Mouse (Mus musculus) regulatory T cell (primary cell): ENCODE results near the gene Rnf149.

ENCODE experiments used
- in situ Hi-C: fragments of 300-600 bp; cut with MboI, MseI; formaldehyde crosslinking; loops from one replicate; pipeline ENCODE4 v1.15.1; 2025; ENCODE audit warnings: high pct_unique_total_duplicates

The Rnf149 gene

DNA sequence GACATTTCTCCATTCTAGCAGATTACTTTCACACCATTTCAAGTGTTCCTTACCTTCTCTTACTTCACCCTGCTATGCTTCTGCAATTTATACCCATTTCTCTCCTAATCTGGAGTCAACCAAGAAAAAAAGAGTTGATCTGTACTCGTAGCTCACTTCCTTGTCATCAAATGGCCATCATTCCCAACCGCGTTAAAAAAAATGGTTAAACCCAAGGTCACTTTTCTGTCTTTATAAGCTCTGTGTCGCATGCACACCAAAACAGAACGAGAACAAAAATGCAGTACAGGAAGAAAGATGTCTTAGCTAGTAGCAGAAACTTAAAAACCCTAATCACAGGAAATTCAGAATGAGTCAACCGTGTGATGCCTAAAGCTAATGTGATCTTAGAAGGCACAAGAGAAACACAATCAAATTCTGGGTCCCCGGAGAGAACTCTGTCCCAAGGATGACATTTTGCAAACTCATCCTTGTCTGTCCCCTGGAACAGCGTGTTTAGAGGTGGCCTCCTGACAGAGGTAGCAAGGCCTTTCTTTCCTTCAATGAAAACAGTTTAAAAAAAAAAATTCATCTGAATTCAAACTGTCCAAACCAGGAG, 1.3 kb downstream of the Rnf149 start:
- in situ Hi-C loops = no loop called here

DNA sequence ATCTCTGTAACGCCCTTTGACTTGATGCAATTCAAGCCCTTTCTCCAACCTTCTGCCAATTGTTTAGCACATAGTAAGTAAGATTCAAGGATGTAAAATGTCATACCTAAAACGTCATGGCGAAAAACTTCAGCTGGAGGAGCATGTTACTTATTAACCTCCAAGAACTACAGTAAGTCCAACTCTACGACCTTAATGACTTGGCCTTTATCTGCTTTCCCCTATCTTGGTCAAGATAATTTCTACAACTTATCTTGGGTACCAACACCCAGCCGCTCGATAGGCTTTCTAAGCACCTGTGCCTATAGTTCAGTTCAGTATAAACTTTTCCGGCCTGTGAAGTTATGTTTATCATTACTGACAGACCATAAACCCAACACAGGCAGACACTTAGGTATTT, 3.3 kb downstream of the Rnf149 start:
- in situ Hi-C loops = no loop called here

DNA sequence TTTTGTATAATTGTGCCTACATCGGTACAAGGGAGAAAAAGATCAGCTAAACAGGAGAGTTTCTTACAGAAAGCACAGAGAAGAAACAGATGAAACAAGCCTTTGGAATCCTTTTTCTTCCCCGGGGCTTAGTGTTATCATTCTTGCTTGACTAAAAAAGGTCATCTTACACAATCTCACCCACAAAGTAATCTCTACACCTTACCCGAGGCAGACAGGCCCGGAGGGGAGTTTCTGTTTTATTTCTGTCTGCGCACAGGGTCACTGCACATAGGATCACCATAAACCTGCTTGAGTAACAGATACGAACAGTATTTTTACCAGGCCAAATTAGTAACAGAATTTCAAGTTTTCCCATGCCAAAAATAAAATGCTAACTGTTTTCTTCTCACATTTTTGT, 5.6 kb downstream of the Rnf149 start:
- in situ Hi-C loops = no loop called here

DNA sequence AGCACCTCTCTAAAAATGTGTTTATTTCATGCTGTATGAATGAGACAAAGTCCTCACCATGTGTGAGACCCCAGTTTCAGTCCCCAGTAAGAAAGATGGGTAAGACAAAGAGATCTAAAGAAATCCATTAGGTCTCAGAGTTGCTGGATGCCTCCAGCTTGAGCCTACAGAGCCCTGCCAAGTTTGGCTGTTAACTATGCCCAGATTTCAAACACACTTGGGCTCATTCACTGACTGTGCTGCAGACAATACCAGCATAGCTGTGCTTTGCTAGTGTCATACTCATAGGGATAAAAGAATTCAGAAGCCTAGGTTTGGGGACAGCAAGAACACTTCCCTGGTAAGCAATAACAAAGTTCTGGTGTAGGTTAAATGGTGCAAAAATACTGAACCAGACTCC, 9.1 kb downstream of the Rnf149 start:
- in situ Hi-C loops = no loop called here

DNA sequence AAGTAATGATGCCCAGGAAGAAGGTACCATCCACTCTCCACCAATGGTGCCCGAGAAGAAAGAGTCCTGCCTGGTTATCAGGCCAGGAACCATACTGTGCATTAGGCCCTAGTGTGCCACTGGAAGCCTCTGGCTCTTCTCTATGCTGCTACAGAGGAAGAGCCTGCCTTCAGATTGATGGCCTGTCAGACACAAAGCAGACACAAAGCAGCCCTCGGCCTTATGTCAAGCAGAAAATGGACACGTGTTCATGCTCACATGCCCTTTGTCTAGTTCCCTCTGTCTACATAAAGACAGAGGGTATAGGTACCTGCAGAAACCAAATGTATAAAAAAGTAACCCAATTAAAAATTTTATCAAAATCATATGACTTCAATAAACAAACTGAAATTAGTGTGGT, 12.6 kb downstream of the Rnf149 start:
- in situ Hi-C loops = no loop called here

DNA sequence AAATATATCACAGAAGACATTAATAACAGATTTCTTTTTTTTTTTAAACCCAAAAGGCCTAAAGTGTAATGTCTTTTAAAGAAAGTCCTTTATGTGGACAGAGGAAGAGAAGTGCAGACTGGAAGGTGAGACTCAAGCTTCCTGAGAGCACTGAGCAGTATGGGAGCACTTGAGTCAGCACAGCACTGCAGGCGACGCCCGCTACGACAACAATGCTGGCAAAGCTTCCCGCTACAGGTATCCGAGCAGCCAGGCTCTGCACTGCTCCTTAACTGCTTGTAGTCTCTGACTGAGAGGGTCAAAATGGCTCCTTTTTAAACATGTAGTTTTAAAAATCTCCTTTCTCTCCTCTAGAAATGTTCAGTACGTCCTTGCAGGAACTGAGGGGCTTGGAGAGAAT, 14.0 kb downstream of the Rnf149 start:
- in situ Hi-C loops = no loop called here

DNA sequence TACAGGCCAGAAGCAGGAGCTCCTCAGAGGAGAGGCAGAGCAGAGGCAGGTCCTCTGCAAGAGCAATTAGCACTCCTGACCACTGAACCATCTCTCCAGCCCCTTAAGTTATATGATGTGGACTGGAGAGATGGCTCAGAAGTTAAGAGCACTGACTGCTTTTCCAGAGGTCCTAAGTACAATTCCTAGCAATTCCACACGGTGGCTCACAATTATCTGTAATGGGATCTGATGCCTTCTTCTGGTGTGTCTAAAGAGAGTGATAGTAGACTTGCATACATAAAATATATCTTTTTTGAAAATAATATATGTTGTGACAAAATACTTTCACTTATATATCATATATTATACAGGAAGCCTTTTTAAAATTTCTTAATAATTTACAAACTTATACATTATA, 15.3 kb downstream of the Rnf149 start:
- in situ Hi-C loops = no loop called here

DNA sequence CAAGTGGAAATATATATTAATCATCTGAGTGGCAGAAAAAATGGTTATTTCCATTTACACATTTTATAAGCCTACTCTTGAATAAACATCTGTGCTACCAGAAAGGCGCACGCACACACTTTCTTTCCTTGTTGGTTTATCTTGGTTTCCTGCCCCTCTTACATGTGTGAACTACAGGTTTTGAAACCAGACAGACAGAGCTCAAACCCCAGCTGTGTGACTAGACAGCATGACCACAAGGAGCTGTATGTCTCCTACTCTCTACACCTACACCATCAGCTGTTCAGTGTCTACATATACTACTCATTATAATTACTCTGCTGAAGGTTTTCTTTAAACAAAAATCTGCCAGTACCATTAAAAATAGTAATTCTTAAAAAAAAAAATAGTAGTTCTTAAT, 18.2 kb downstream of the Rnf149 start:
- in situ Hi-C loops = no loop called here

DNA sequence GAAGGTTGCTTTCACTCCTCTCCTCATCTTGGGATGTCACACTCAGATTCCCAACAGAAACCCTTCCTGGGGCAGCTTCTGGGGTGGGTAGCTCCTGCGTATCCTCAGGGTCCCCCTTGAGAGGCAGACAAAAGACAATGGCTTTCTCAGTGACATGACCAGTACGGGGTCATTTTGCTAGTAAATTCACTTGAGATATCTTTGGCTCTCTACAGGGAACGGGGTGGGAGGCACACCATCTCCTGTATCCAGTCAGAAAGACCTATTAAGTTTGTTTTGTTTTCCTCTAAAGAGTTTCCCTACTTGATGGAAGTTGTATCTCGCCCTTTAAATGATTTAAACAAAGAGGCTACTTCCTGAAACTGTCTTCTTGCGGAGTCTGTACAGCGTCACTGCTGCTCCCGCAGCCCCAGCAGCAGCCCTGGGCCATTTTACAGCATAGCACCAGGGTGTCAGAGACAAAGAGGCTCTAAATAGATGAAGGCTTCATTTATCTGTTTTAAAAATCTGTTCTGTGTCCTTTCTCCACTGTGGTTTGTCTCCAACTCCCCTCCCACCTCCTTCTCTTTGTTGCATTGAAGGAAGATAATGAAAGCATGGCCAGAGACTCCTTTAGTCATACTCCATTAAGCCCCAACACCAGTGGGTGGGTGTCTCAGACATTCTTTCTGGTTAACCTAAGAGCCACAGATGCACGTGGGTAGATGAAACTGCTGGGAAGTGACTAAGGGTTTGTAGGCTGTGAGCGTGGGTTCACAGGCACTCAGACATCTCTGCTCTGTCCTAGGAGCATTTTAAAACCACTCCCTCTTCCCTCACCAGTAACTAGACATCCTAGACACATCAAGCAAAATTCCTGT, 21.4 kb downstream of the Rnf149 start:
- in situ Hi-C loops = no loop called here

DNA sequence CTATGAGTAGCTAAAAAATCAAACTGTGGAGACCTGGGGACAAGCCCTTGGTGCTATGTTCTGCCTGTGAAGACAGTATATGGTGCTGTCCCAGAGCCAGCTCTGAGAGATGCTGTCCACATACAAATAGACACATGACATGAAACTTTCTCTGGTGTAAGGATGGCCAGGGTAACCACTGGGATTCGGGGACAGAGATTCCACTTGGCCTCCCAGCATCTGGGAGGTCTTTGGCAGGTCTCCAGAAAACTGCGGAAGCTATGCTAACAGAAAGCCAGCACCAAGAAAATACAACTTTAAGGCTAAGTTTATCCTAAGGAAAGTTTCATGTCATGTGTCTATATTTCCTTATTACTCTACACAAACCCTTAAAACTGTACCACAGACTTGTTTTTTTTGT, 27.4 kb downstream of the Rnf149 start:
- in situ Hi-C loops = no loop called here

DNA sequence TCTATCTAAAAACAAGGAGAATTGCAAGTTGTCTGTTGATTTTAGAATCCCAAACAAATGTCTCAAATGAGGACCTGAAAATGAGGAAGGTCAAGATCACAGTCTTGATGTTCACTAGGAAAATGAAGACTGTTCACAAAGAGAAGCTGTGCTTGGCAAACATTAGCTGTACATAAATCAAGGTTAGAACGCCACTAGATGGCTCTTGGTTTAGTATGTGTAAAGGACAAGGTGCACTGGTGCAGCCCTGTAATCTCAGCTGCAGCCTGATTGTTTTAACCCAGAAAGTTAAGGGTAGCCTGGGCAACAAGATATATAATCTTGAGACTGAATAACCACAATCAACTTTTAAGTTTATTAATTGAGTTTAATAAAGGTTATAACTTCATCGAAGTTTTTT, 30.0 kb downstream of the Rnf149 start:
- in situ Hi-C loops = no loop called here

DNA sequence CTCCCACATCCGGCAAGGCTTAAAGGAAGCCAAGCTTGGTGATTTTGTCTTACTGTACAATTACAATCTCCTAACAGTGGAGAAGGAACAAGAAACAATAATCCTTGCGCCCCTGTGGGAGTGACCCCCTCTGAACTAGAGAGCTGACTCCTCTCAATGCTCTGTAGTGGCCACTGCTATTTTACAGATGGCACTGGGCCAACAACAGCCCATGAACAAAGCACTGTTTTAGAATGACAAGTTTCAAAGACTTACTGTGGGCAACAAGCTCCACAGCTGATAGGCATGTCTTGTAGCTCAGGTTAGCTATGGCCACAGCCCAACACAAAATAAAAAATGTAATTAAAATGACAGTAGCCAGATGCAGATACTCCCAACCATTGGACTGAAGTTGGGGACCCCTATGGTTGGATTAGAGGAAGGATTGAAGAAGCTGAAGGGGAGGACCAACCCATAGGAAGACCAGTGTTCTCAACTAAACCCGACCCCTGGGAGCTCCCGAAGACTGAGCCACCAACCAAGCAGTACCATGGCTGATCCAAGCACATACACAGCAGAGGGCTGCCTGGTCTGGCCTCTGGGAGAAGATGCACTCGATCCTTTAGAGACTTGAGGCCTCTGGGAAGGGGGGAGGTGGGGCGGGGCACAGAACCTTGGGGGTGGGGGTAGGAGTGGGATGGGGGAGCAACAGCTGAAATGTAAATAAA, 30.9 kb downstream of the Rnf149 start:
- in situ Hi-C loops = no loop called here

DNA sequence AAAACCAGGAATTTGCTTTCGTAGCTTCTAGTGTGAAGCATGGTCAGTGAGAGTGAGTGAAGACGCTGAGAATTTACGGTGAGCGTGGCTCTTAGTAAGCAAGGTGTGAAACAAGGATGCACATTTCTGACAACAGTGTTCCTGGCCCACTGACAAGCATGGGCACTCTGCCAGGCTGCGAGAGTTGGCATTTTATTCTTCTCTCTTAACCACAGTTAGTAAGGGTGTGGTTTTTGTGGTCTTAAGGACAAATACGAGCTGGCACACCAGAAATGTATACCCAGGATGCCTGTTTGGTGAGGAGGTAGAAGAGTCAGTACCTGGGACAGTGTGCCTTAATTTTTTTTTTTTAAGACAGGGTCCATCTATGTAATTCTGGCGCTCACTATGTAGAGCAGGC, 31.6 kb downstream of the Rnf149 start:
- in situ Hi-C loops = no loop called here

DNA sequence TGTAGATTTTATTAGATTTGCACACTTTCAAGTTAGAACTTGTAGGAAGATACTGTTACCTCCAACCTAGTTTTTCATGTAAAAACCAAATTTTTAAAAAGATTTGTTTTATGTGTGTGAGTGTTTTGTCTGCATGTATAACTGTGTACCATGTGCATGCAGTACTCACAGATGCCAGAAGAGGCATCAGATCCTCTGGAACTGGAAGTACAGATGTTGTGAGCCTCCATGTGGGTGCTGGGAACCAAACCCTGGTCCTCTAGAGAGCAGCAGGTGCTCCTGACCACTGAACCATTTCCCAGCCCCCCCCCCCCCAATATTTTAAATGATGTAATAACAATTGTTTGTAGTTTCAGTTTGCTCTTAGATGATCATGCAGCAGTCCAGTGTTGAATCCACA, 36.6 kb downstream of the Rnf149 start:
- in situ Hi-C loops = no loop called here

DNA sequence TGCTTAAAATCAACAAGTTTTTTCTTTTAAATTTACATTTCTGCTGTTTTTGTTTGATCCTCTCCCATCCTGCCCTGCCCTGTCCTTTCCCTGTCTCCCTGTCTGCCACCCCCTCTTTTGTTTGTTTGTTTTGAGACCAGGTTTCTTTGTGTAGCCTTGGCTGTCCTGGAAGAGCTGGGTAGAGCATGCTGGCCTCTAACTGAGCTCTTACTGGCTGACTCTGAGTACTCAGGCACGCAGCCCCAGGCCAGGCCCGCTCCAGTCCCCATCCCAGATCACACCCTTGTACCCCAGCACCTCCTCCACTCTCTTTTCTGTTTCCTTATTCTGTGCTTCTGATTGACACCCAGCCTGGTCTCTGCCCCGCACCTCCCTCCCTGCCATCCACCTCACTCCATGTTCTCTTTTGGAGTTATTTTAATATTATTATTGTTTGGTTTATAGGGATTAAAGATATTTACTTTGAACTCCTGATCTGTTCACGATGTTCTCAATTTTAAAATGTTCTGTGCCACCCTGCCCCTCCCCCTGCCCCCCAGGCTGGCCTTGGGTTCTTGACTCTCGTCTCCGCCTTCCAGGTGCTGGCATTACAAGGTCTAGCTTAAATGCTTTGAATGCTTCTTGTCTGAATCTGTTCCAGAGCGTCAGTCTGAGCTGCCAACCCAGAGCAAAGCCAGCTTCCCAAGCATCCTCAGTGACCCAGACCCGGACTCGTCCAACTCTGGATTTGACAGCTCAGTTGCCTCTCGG, 39.4 kb downstream of the Rnf149 start:
- in situ Hi-C loops = no loop called here

DNA sequence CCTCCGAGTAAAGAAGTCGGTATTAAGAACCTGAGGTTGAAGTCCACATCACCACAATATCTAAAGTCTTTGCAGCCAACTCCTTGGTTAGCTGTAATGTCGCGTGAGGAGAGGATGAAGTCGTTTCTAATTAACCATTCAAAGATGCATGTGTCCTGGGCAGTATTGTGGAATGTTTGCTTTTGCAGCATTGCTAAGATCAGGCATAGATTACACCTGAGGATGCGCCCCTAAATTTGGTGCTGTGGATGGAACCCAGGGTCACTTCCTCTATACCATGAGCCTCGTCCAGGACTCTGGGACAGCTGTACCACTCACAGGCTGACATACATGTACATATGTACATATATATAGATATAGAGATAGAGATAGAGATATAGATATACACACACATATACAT, 40.5 kb downstream of the Rnf149 start:
- in situ Hi-C loops = no loop called here

DNA sequence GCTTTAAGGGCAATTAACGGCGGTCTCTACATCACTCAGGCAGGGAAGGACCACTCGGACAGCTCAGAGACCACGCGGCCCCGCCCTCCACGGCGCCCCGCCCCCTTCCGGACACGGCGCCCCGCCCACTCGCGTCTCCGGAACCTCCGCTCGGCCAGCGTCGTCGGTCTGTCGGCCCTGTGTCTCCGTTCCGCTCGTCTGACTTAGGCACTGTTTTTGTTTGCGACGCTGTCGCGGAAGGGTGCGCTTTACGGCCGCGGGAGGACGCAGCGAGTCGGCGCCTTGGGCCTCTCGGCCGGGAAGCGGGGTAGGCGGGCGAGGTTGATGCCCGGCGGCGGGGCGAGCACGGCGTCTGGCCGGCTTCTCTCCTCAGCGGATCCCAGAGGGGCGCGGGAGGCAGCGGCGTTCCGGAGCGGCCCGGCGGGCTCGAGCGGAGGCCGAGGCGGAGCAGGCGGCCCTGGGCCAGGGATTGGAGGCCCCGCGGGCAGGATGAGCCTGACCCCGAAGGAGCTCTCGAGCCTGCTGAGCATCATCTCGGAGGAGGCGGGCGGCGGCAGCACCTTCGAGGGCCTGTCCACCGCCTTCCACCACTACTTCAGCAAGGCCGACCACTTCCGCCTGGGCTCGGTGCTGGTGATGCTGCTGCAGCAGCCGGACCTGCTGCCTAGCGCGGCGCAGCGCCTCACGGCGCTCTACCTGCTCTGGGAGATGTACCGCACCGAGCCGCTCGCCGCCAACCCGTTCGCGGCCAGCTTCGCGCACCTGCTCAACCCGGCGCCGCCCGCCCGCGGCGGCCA, 41.5 kb downstream of the Rnf149 start:
- in situ Hi-C loops = no loop called here

DNA sequence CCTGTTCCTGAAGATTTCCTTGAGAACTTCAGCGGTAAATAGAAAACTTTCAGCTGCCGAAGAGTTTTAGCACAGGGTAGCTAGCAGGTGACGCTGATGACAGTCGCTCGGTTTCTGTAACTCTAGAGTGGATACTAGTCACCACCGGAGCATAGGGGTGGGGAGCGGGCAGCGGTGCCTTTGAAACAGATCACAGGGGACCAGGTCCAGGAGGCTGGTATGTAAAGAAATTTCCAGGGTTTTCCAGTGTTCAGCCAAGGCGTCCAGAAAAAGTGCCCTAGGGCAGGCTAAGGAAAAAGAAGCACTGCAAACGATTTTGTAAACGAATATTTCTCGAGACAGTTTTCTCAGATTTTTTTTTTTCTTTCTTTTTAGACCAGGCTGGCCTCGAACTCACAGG, 42.4 kb downstream of the Rnf149 start, which contains the start of gene Cnot11:
TSS of gene Cnot11 (plus strand) at position 162 of the 400 bp plus-strand sequence.
- in situ Hi-C loops = no loop called here

DNA sequence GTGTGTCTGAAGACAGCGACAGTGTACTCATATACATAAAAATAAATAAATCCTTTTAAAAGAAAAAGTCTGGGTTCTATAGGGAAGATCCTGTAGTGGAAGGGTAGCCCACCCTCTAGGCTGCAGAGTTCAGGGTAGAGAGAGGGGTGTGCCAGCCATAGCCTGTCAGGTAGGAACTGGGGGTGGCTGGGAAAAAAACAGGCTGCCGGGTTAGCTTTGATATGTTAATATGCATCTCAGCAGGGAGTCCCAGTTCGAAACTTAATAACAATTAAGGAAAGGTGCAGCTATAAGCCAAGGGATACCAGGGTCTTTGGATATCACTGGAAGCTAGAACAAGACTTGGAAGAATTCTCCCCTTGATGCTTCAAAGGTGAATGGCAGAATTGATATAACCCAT, 43.3 kb downstream of the Rnf149 start:
- in situ Hi-C loops = no loop called here

DNA sequence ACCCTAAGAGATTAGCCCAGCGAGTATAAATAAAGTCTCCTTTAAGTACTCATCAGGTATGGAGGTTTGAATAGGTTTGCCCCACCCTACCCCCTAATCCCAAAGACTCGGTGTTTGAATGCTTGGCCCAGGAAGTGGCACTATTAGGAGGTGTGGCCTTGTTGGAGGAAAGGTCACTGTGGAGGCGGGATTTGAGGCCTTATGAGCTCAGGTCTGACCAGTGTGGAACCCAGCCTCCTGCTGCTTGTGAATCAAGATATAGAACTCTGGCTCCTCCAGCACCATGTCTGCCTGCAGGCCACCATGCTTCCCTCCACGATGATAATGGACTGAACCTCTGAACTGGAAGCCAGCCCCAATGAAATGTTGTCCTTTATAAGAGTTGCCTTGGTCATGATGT, 46.2 kb downstream of the Rnf149 start:
- in situ Hi-C loops = no loop called here

DNA sequence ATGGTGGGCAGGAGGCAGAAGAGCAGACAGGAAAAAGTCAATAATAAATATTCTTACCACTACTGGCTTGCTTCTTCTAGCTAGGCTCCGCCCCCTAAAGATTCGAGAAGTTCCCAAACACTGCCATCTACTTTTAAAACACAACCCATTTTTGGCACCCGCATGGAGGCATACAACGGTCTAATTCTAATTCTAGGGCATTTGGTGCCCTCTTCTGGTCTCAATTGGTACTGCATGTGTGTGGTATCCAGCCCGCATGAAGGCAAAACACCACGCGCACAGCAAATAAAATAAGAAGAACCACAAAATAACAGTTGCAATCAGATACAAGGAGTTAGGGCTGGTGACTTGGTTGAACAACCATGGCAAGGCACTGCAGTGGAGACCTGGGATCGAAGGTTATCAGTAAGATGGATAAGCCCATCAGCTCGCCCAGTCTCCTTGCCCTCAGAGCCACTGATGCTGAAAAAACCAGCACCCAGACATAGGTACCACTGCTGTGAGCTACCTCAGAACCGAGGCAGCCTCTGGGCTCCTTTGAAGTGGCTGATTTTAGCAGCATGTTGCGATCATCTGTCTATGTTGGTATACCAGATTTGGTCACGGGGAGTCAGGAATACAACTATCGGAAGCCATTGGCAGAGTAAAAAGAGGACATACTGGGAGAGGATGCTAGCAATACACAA, 46.8 kb downstream of the Rnf149 start:
- in situ Hi-C loops = no loop called here
